ENCODE assay signal across 37 mouse cellular contexts in the genomic region with DNA sequence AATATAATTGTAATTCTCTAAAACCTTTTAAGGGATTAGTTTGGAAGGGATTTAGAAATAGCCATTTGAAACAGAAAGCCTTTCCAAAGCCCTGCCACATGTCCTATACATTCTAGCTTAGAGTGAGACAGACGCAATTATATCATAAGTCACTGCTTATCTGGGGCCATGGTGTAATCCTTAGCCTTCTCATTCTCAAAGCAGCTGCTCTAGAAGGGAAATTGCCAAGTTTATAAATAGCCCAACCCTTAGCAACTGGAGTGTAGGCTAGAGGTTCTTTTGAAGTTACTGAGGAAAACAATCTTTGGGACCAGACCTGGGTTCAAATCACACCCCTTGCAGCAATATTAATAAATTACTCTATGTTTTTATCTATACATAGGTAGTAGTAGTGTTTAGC. TPM values are rescaled to one million over a fixed set of nuclear protein-coding genes. Genes with fewer than 3 reads are reported as not detected.
A peak's percentile ranks its signal among the peaks of the same experiment; 100 is the strongest.
DNase-seq lines count a peak whose midpoint lies in the region; ATAC-seq and TF ChIP-seq lines count a peak whose summit lies in the region.
"Had no signal": no experiment of that assay in that cellular context is flagged by ENCODE, and none has a peak within 500 bp of the region (broad histone marks: within the 10 kb centered on the region; RNA-seq: fewer than 3 reads in every experiment).

No protein-coding gene starts in this region.

- no peak for TF ChIP-seq POLR2A in myocyte (IDR thresholded peaks at IDR 0.05; ENCODE audit: insufficient read length, low read depth)

- WGBS in lung, embryonic 14.5 days: 38% methylated on average over 1 of the region's 1 CpGs

- H3K9me3 ChIP-seq in lung, embryonic 14.5 days (ENCODE audit: low read depth, low read length): no peaks in the 10 kb centered on the region
- H3K9me3 ChIP-seq: embryonic facial prominence, embryonic 13.5 days; heart, embryonic 15.5 days; limb, embryonic 10.5 days; limb, embryonic 15.5 days; liver, embryonic 13.5 days; neural tube, embryonic 12.5 days had no signal

- no peak for DNase-seq in gastrocnemius, adult 2 months
- DNase-seq in gastrocnemius, postnatal 10 days: no peak
- peak; percentile 46 for DNase-seq in lung, embryonic 14.5 days
- no peak for DNase-seq in lung, postnatal 10 days
- no peak for DNase-seq in testis, postnatal 14 days (ENCODE audit: low spot score)
- no peak for DNase-seq in spleen, postnatal 10 days (ENCODE audit: low spot score in 2 of 2)
- DNase-seq: adrenal gland, postnatal 10 days; cerebellum, adult 11-12 months; cerebellum, adult 9-11 months; embryo, embryonic 11 days; gastrocnemius, postnatal 25 days; kidney, postnatal 14 days; layer of hippocampus, adult 9-11 months; liver, embryonic 13.5 days; lung, adult 18-20 months; right cerebral cortex, postnatal 14 days; thymus, adult 2 months; thymus, postnatal 36 days had no signal

- TF ChIP-seq CTCF in gastrocnemius, adult 2 months (IDR thresholded peaks at IDR 0.05): no peak
- TF ChIP-seq CTCF in lung, embryonic 14.5 days (IDR thresholded peaks at IDR 0.05; ENCODE audit: low read depth): no peak

- no peaks in the 10 kb centered on the region for H3K36me3 ChIP-seq in lung, embryonic 14.5 days (ENCODE audit: insufficient read depth)
- H3K36me3 ChIP-seq in myocyte (ENCODE audit: control insufficient read depth, insufficient read depth): peaks cover 8% of the 10 kb centered on the region
- H3K36me3 ChIP-seq: embryonic facial prominence, embryonic 13.5 days; heart, embryonic 15.5 days; limb, embryonic 10.5 days; limb, embryonic 15.5 days; liver, embryonic 13.5 days; neural tube, embryonic 12.5 days had no signal

- no peak overlapping the region for H3K4me2 ChIP-seq in lung, embryonic 14.5 days
- no peak overlapping the region for H3K4me2 ChIP-seq in myocyte (ENCODE audit: low read depth)
- H3K4me2 ChIP-seq: embryonic facial prominence, embryonic 13.5 days; heart, embryonic 15.5 days; hindbrain, embryonic 14.5 days; limb, embryonic 15.5 days; liver, embryonic 13.5 days; midbrain, embryonic 11.5 days; neural tube, embryonic 12.5 days had no signal

- no peak overlapping the region for H3K4me3 ChIP-seq in gastrocnemius, adult 2 months
- H3K4me3 ChIP-seq in lung, embryonic 14.5 days (ENCODE audit: low read depth, low read length): no peak overlapping the region
- H3K4me3 ChIP-seq in myocyte: no peak overlapping the region
- H3K4me3 ChIP-seq: embryonic facial prominence, embryonic 13.5 days; erythroblast, embryonic 14.5 days; heart, embryonic 15.5 days; limb, embryonic 10.5 days; limb, embryonic 15.5 days; liver, embryonic 13.5 days; neural tube, embryonic 12.5 days had no signal

- H3K27ac ChIP-seq in gastrocnemius, adult 2 months: peak overlapping the region; percentile 65
- no peak overlapping the region for H3K27ac ChIP-seq in lung, embryonic 14.5 days (ENCODE audit: low read depth)
- H3K27ac ChIP-seq: embryonic facial prominence, embryonic 13.5 days; heart, embryonic 15.5 days; hindbrain, embryonic 14.5 days; limb, embryonic 10.5 days; limb, embryonic 15.5 days; liver, embryonic 13.5 days; neural tube, embryonic 12.5 days had no signal

- no peaks in the 10 kb centered on the region for H3K4me1 ChIP-seq in lung, embryonic 14.5 days (ENCODE audit: insufficient read depth)
- H3K4me1 ChIP-seq: embryonic facial prominence, embryonic 13.5 days; limb, embryonic 10.5 days; limb, embryonic 15.5 days; liver, embryonic 13.5 days; neural tube, embryonic 12.5 days had no signal

- H3ac ChIP-seq in myocyte (ENCODE audit: control insufficient read depth, insufficient read length): no peak overlapping the region

- H3K9ac ChIP-seq in lung, embryonic 14.5 days: no peak overlapping the region
- H3K9ac ChIP-seq: embryonic facial prominence, embryonic 13.5 days; heart, embryonic 15.5 days; hindbrain, embryonic 14.5 days; limb, embryonic 15.5 days; liver, embryonic 13.5 days; neural tube, embryonic 12.5 days had no signal

- no peaks in the 10 kb centered on the region for H3K27me3 ChIP-seq in lung, embryonic 14.5 days (ENCODE audit: insufficient read depth, low read length)
- H3K27me3 ChIP-seq in myocyte (ENCODE audit: control insufficient read depth, insufficient read depth, insufficient read length): no peaks in the 10 kb centered on the region
- H3K27me3 ChIP-seq: embryonic facial prominence, embryonic 13.5 days; heart, embryonic 15.5 days; limb, embryonic 15.5 days; liver, embryonic 13.5 days; neural tube, embryonic 12.5 days had no signal

- no peaks in the 10 kb centered on the region for H3K79me2 ChIP-seq in myocyte (ENCODE audit: control insufficient read depth, insufficient read depth)

- intact Hi-C loops in gastrocnemius, adult 2 months (cut with DNase I): no loop called here

- no peak for ATAC-seq in lung, embryonic 14.5 days (ENCODE audit: insufficient read depth)
- ATAC-seq: CD4-positive, CD25-positive, alpha-beta regulatory T cell, adult 4 months; forebrain, embryonic 16.5 days; intestine, postnatal 0 days; midbrain, embryonic 16.5 days had no signal

TF ChIP-seq in myocyte, 11 proteins besides CTCF, POLR2A, EP300 and RAD21:
- TF ChIP-seq MYOG (IDR thresholded peaks at IDR 0.05; ENCODE audit: control insufficient read depth in 1 of 3, insufficient read depth in 1 of 3, insufficient read length in 2 of 3, low read depth in 2 of 3) (peak in 1 of 3 experiments; percentile 67), MYOD1 (IDR thresholded peaks at IDR 0.05; ENCODE audit: control insufficient read depth in 1 of 3, insufficient read length in 2 of 3, low read depth in 2 of 3) (peak in 2 of 3 experiments; percentile 38 to 39), USF1 (IDR thresholded peaks at IDR 0.05; ENCODE audit: low read depth) (no peak), CEBPB (IDR thresholded peaks at IDR 0.05; ENCODE audit: insufficient read depth, poor library complexity, severe bottlenecking) (0 out of 2 replicates have a peak, but pooled peaks have one; percentile 22)

RNA-seq across cellular contexts. Expression of a gene that starts 55.2 kb away (rescaled TPM):
- total RNA-seq in gastrocnemius, adult 2 months (2021): under 1 TPM in 1 of 2 experiments, not detected in 1; 0.08 TPM
- total RNA-seq in gastrocnemius, postnatal 10 days (2021): under 1 TPM; 0.11 to 0.12 TPM
- polyA plus RNA-seq in lung, embryonic 14.5 days (2014; fragmentation: Nextera tagmentation; extraction: Ambion mirVana): not detected in 2 replicates
- not detected for polyA plus RNA-seq in myocyte (2012; fragmentation: generic; extraction: Trizol)
- total RNA-seq: adrenal gland, postnatal 10 days; gastrocnemius, postnatal 25 days; hematopoietic stem cell, adult 5-6 weeks; left cerebral cortex, postnatal 10 days; megakaryocyte, adult 5-6 weeks had no signal
- polyA plus RNA-seq: CD4-positive, CD25-positive, alpha-beta regulatory T cell, adult 4 months; embryonic facial prominence, embryonic 13.5 days; erythroblast, embryonic 14.5 days; forebrain, embryonic 11.5 days; forebrain, embryonic 16.5 days; heart, embryonic 15.5 days; hindbrain, embryonic 14.5 days; intestine, postnatal 0 days; kidney, embryonic 14.5 days; limb, embryonic 10.5 days; limb, embryonic 15.5 days; liver, embryonic 13.5 days; midbrain, embryonic 11.5 days; stomach, embryonic 16.5 days; thymus, adult 2 months had no signal
